Comparison of ENCODE assay signal across 18 mouse cellular contexts in genomic region chr6:49013458-49013857, GRCm38 (mm10). TPM values are rescaled to one million over a fixed set of nuclear protein-coding genes. Genes with fewer than 3 reads are reported as not detected.
"Had no signal": no experiment of that assay in that cellular context is flagged by ENCODE, and none has a peak within 500 bp of the region (broad histone marks: within the 10 kb centered on the region; RNA-seq: fewer than 3 reads in every experiment).

No protein-coding gene starts in this region.

- H3K27me3 ChIP-seq: liver, embryonic 15.5 days; midbrain, embryonic 15.5 days had no signal

- ATAC-seq: lung, postnatal 0 days; midbrain, embryonic 15.5 days had no signal

- H3K36me3 ChIP-seq: limb, embryonic 13.5 days; liver, embryonic 15.5 days; midbrain, embryonic 15.5 days; neural tube, embryonic 13.5 days had no signal

- H3K4me3 ChIP-seq: limb, embryonic 13.5 days; liver, embryonic 15.5 days; megakaryocyte, embryonic 14.5 days; midbrain, embryonic 15.5 days; neural tube, embryonic 13.5 days had no signal

- H3K9me3 ChIP-seq: limb, embryonic 13.5 days; liver, embryonic 15.5 days; midbrain, embryonic 15.5 days; neural tube, embryonic 13.5 days had no signal

- H3K9ac ChIP-seq: limb, embryonic 13.5 days; liver, embryonic 15.5 days; midbrain, embryonic 15.5 days; neural tube, embryonic 13.5 days had no signal

- DNase-seq: kidney, adult 11 months; kidney, adult 9 months; kidney, postnatal 36 days; left cerebral cortex, postnatal 4 days; lung, adult 2 months; lung, postnatal 4 days; thymus, adult 18-20 months had no signal

- H3K4me2 ChIP-seq: limb, embryonic 13.5 days; liver, embryonic 15.5 days; midbrain, embryonic 11.5 days; midbrain, embryonic 15.5 days; neural tube, embryonic 13.5 days had no signal

- H3K27ac ChIP-seq: kidney, postnatal 0 days; limb, embryonic 13.5 days; liver, embryonic 15.5 days; midbrain, embryonic 15.5 days; neural tube, embryonic 13.5 days had no signal

RNA-seq across cellular contexts. Expression of gene Svs1, which starts 26.8 kb away (rescaled TPM):
- polyA plus RNA-seq: intestine, embryonic 14.5 days; kidney, postnatal 0 days; limb, embryonic 13.5 days; liver, adult 2 months; liver, embryonic 15.5 days; lung, adult 2 months; lung, postnatal 0 days; midbrain, embryonic 11.5 days; midbrain, embryonic 15.5 days; neural tube, embryonic 13.5 days; stomach, embryonic 14.5 days had no signal

RNA-seq across cellular contexts. Expression of gene Doxl2, which starts 38.7 kb away (rescaled TPM):
- polyA plus RNA-seq: intestine, embryonic 14.5 days; kidney, postnatal 0 days; limb, embryonic 13.5 days; liver, adult 2 months; liver, embryonic 15.5 days; lung, adult 2 months; lung, postnatal 0 days; midbrain, embryonic 11.5 days; midbrain, embryonic 15.5 days; neural tube, embryonic 13.5 days; stomach, embryonic 14.5 days had no signal
